Mouse (Mus musculus) E14TG2a.4 (cell line): ENCODE results near the gene Lrrc32.

ENCODE experiments used
- CTCF ChIP-seq: conservative IDR thresholded peaks from 2 replicates; pipeline ENCODE4 v1.5.1; 2014; ENCODE audit warnings: low read length
- POU5F1 ChIP-seq: IDR thresholded peaks from 2 replicates; pipeline ENCODE4 v1.6.1; 2014; ENCODE audit warnings: low read length, borderline replicate concordance

GRCm38 (mm10) chr7:98540879-98541278 lies 51.8 kb downstream of the Lrrc32 start:
- TF ChIP-seq CTCF (no peak), POU5F1 (no peak)
